Mouse (Mus musculus): ENCODE measurements around the gene Trmt1. TPM values are rescaled to one million over a fixed set of nuclear protein-coding genes. Genes with fewer than 3 reads are reported as not detected.

Trmt1 gene
- total and polyA plus RNA-seq, 3 experiments, result 77.0 to 160 (median 157) TPM

GRCm38 (mm10) chr8:84735597-84735996, 49.5 kb downstream of the Trmt1 start:
- Histone ChIP-seq H3K27ac (ENCODE audit: insufficient read depth, low read depth) (no peak overlapping the region), H3K4me3 (replicated peaks in 1 of 3; ENCODE audit: low read depth in 2 of 3, low read length in 2 of 3, poor library complexity in 1 of 3) (no peak overlapping the region), H3K4me1 (ENCODE audit: control insufficient read depth in 1 of 2, insufficient read depth in 2 of 2) (peaks cover 3 to 23% of the 10 kb centered on the region in 2 experiments), H3K9me3 (replicated peaks; ENCODE audit: low read length) (no peaks in the 10 kb centered on the region), H3K4me2 (ENCODE audit: insufficient read depth, low read depth, poor library complexity, severe bottlenecking) (no peak overlapping the region), H3K79me2 (replicated peaks; ENCODE audit: control insufficient read depth, extremely low read depth, insufficient read depth, poor library complexity, severe bottlenecking) (no peaks in the 10 kb centered on the region), H3K36me3 (replicated peaks in 1 of 2; ENCODE audit: control insufficient read depth in 1 of 2, insufficient read depth in 1 of 2, low read length in 1 of 2) (no peaks in the 10 kb centered on the region), H3K9ac (ENCODE audit: insufficient read depth, low read depth) (no peak overlapping the region), H3K27me3 (replicated peaks) (peaks cover 88% of the 10 kb centered on the region)
- no peak for TF ChIP-seq HCFC1 (IDR thresholded peaks at IDR 0.05; ENCODE audit: low read depth, low read length)
- in situ Hi-C loops (cut with MboI; ENCODE audit: low pct_ligation_motif_present, low pct_unique_long_range_greater_than_20kb, low sequenced_read_pairs) (loop anchor here (5.0 kb wide), 1 partner anchor 72 kb away; no protein-coding TSS in a partner anchor), dilution Hi-C loops (cut with MboI; ENCODE audit: extremely low pct_ligation_motif_present, extremely low pct_unique_long_range_greater_than_20kb, low sequenced_read_pairs) (no loop called here)
- DNase-seq (ENCODE audit: extremely low read depth), result no peak

- DNase-seq (ENCODE audit: extremely low read depth), result no peak
- Histone ChIP-seq H3K36me3 (replicated peaks in 1 of 2; ENCODE audit: control insufficient read depth in 1 of 2, insufficient read depth in 1 of 2, low read length in 1 of 2) (no peaks in the 10 kb centered on the region), H3K9ac (ENCODE audit: insufficient read depth, low read depth) (no peak overlapping the region), H3K9me3 (replicated peaks; ENCODE audit: low read length) (no peaks in the 10 kb centered on the region), H3K27ac (ENCODE audit: insufficient read depth, low read depth) (no peak overlapping the region), H3K4me3 (replicated peaks in 1 of 3; ENCODE audit: low read depth in 2 of 3, low read length in 2 of 3, poor library complexity in 1 of 3) (no peak overlapping the region), H3K27me3 (replicated peaks) (peaks cover 90% of the 10 kb centered on the region), H3K4me1 (ENCODE audit: control insufficient read depth in 1 of 2, insufficient read depth in 2 of 2) (peaks cover 3 to 23% of the 10 kb centered on the region in 2 experiments), H3K79me2 (replicated peaks; ENCODE audit: control insufficient read depth, extremely low read depth, insufficient read depth, poor library complexity, severe bottlenecking) (no peaks in the 10 kb centered on the region), H3K4me2 (ENCODE audit: insufficient read depth, low read depth, poor library complexity, severe bottlenecking) (no peak overlapping the region)
- dilution Hi-C loops (cut with MboI; ENCODE audit: extremely low pct_ligation_motif_present, extremely low pct_unique_long_range_greater_than_20kb, low sequenced_read_pairs), result no loop called here
- TF ChIP-seq SMC3 (IDR thresholded peaks at IDR 0.05; ENCODE audit: low read depth, low read length) (no peak), MAX (IDR thresholded peaks at IDR 0.05; ENCODE audit: low read length) (no peak), PAX5 (IDR thresholded peaks at IDR 0.05; ENCODE audit: low read length) (no peak), MYC (IDR thresholded peaks at IDR 0.05; ENCODE audit: low read depth, low read length) (no peak), RCOR1 (conservative IDR thresholded peaks at IDR 0.05; ENCODE audit: low read depth, low read length) (no peak), RAD21 (IDR thresholded peaks at IDR 0.05; ENCODE audit: low read depth, low read length) (no peak), TCF12 (IDR thresholded peaks at IDR 0.05; ENCODE audit: low read depth, low read length) (no peak), POLR2A (IDR thresholded peaks at IDR 0.05; ENCODE audit: low read depth, low read length) (no peak), GABPA (IDR thresholded peaks at IDR 0.05; ENCODE audit: insufficient replicate concordance, low read depth, low read length) (no peak), CTCF (conservative IDR thresholded peaks at IDR 0.05 in 1 of 2, IDR thresholded peaks at IDR 0.05 in 1 of 2; ENCODE audit: low read depth in 2 of 2, low read length in 2 of 2) (no peak)
- in situ Hi-C loops (cut with MboI; ENCODE audit: low pct_ligation_motif_present, low pct_unique_long_range_greater_than_20kb, low sequenced_read_pairs), result loop anchor here (5.0 kb wide), 1 partner anchor 71 kb away; no protein-coding TSS in a partner anchor
Observed at GRCm38 (mm10) chr8:84736521-84736920, 50.4 kb downstream of the Trmt1 start.

DNA sequence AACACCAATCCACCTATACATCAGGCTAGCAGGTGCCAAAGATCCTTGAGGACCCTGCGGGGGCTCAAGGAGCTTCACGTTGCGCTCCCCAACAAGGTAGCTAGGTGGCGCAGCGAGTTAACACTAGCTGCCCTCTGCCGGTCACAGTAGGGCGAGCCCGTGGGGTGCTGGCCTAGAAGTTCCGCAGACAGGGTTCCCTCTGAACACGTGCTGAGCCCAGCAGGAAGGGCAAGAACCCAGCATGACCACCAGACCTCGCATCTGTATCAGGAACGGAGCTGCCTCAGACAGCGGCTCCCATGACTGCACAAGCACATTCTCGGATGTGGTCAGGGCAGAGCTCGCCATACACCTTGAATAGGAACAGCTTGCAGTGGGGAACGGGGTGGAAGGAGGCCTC, 51.5 kb downstream of the Trmt1 start:
- in situ Hi-C loops (cut with MboI; ENCODE audit: low pct_ligation_motif_present, low pct_unique_long_range_greater_than_20kb, low sequenced_read_pairs), result loop anchor here (5.0 kb wide), 1 partner anchor 70 kb away; no protein-coding TSS in a partner anchor
- Histone ChIP-seq H3K4me1 (ENCODE audit: control insufficient read depth in 1 of 2, insufficient read depth in 2 of 2) (peaks cover 3 to 23% of the 10 kb centered on the region in 2 experiments), H3K9me3 (replicated peaks; ENCODE audit: low read length) (no peaks in the 10 kb centered on the region), H3K36me3 (replicated peaks in 1 of 2; ENCODE audit: control insufficient read depth in 1 of 2, insufficient read depth in 1 of 2, low read length in 1 of 2) (no peaks in the 10 kb centered on the region), H3K9ac (ENCODE audit: insufficient read depth, low read depth) (no peak overlapping the region), H3K4me2 (ENCODE audit: insufficient read depth, low read depth, poor library complexity, severe bottlenecking) (peak overlapping the region; percentile 64; the same call in 1 of the 2 replicates), H3K79me2 (replicated peaks; ENCODE audit: control insufficient read depth, extremely low read depth, insufficient read depth, poor library complexity, severe bottlenecking) (no peaks in the 10 kb centered on the region), H3K27ac (ENCODE audit: insufficient read depth, low read depth) (no peak overlapping the region), H3K4me3 (replicated peaks in 1 of 3; ENCODE audit: low read depth in 2 of 3, low read length in 2 of 3, poor library complexity in 1 of 3) (no peak overlapping the region), H3K27me3 (replicated peaks) (peaks cover 91% of the 10 kb centered on the region)
- dilution Hi-C loops (cut with MboI; ENCODE audit: extremely low pct_ligation_motif_present, extremely low pct_unique_long_range_greater_than_20kb, low sequenced_read_pairs), result no loop called here
- DNase-seq (ENCODE audit: extremely low read depth), result peak; percentile 71
- TF ChIP-seq ELF1 (IDR thresholded peaks at IDR 0.05; ENCODE audit: low read depth, low read length) (peak; percentile 47; the same call in 1 of the 2 replicates), RCOR1 (conservative IDR thresholded peaks at IDR 0.05; ENCODE audit: low read depth, low read length) (no peak), TBP (conservative IDR thresholded peaks at IDR 0.05; ENCODE audit: low read depth, low read length) (no peak), E2F4 (IDR thresholded peaks at IDR 0.05; ENCODE audit: insufficient replicate concordance, low read depth, low read length) (no peak), CHD1 (IDR thresholded peaks at IDR 0.05; ENCODE audit: low read depth, low read length) (no peak), HCFC1 (IDR thresholded peaks at IDR 0.05; ENCODE audit: low read depth, low read length) (peak; percentile 26; the same call in 1 of the 2 replicates), POLR2AphosphoS2 (IDR thresholded peaks at IDR 0.05; ENCODE audit: low read depth, low read length) (no peak), EP300 (IDR thresholded peaks at IDR 0.05; ENCODE audit: low read length) (no peak), ZC3H11A (IDR thresholded peaks at IDR 0.05; ENCODE audit: low read depth, low read length) (peak; percentile 38), USF2 (conservative IDR thresholded peaks at IDR 0.05; ENCODE audit: low read depth, low read length) (0 out of 2 replicates have a peak, but pooled peaks have one; percentile 10), CHD2 (IDR thresholded peaks at IDR 0.05; ENCODE audit: low read length) (no peak), MEF2A (IDR thresholded peaks at IDR 0.05; ENCODE audit: borderline replicate concordance, low read depth, low read length) (peak; percentile 50; the same call in 1 of the 2 replicates), JUN (IDR thresholded peaks at IDR 0.05; ENCODE audit: insufficient read depth, low read depth, low read length) (no peak), JUND (conservative IDR thresholded peaks at IDR 0.05; ENCODE audit: low read depth, low read length) (no peak), TCF12 (IDR thresholded peaks at IDR 0.05; ENCODE audit: low read depth, low read length) (0 out of 2 replicates have a peak, but pooled peaks have one; percentile 50), ZMIZ1 (IDR thresholded peaks at IDR 0.05; ENCODE audit: low read depth, low read length) (no peak), CTCF (conservative IDR thresholded peaks at IDR 0.05 in 1 of 2, IDR thresholded peaks at IDR 0.05 in 1 of 2; ENCODE audit: low read depth in 2 of 2, low read length in 2 of 2) (peak; percentile 57 to 100), MAX (IDR thresholded peaks at IDR 0.05; ENCODE audit: low read length) (peak; percentile 93), MAFK (IDR thresholded peaks at IDR 0.05; ENCODE audit: insufficient replicate concordance, low read length) (no peak)
